Mouse (Mus musculus) layer of hippocampus, adult 9-10 months (tissue): ENCODE results near the gene Ppp1ca.
A peak's percentile ranks its signal among the peaks of the same experiment; 100 is the strongest.

Experiments
- DNase-seq: peaks from one replicate; pipeline ENCODE4 v3.0.0; 2022; ENCODE audit warnings: low spot score

Ppp1ca gene

DNA sequence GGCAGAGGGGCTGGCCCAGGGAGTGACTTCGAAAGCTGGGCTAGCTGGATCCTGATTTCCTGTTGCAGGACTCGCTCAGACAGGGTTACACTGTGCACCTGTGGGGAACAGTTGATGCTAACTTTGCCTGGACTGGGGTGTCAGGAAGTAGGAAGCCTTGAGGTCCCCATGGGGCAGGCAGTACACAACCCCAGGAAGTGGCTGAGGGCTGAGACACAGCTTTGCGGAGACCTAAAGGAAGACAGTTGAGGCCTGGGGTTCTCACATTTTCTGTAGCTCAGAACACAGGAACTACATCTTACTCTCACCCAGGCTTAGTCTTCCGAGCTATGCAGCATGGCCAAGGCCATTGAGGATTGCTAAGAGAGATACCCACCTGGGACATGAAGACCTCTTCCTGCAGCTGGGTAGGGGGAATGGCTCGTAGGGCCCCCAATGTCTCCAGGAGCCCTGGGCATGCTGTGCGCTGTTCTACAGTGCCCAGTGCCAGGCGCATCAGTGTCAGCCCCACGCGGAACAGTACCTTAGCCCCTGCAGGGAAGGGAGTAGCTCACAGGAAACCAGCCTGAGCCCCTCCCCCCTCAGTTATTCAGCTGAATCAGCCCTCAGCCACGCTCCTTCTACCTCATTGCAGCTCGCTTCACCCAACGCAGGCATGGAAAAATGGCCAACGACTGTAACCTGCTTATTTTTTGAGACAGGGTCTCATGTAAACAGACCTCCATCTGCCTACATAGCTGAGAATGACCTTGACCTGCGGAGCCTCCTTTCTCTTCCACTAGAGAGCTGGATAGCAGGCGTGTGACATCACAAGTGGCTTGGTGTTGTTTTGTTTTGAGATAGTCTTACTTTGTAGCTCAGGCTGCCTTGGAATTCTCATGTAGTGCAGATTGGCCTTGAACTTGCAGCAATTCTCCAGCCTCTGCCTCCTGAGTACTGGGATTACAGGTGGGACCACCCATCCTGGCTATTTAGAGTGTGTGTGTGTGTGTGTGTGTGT, 6.6 kb upstream of the Ppp1ca start:
- DNase-seq, result no peak

DNA sequence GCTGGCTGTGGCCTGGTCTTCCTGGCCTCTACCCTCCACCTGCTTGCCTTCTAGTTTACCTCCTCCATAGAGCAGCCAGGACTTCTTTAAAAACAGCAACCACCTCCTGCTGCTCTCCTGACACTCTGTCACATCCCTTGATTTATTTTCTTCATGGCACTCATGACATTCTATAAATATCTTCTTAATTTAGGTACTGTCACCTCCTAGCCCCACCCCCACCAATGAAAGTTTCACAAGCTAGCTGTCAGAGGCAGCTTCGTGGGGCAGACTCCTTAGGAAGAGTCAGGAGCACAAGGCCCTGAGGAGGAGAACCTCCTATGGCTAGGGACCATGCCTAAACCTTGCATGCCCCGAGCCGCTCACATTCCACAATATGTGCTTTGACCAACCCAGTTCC, 4.6 kb upstream of the Ppp1ca start:
- no peak for DNase-seq

DNA sequence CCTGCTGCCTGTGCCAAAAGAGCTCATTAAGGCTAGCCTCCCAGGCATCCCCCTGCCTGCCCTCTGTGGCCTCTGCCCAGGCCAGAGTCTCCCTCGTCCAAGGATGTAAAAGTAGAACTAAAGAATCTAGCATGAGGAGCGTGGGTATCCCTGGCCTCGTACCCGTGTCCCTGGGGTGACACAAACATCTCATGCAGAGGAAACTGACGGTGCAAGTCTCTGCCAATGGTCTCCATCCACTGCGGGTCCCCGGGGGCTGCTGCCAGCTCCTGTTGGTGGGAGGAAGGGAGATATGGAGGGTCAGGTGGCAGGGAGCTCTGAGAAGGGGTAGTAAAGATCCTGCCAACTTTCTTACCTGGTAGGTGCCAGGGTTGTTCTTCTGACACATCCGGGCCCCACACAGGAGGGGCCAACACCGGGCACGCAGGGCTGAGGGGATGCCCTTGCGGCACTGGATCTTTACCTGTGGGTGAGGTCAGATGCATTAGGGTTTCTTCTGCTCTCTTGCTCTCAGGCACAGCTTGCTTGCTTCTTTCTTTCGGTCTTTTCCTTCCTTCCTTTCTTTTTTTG, 2.7 kb upstream of the Ppp1ca start:
- no peak for DNase-seq

DNA sequence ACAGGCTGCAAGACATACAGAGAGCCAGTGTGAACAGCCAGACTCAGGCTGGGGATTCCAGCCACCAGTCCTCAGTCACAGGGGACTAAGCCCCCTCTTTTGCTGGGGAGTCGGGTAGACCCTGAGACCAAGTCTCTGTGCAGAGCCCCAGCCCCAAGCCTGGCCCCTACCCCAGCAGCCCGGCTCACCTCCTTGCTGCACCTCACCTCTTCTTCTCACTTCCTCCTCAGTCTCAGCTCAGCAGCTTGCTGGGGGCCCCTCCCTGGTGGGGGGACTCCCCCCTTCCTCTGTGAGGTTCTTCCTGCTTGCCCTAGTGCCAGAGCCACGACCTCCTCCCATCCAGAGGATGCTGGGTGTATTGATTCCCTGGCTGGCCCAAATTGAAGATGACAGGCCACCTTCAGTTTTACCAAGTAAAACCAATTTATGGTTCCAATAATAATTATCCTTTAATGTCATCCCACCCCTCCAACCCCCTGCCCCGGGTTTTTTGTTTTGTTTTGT, 982 bp upstream of the Ppp1ca start, which contains the start of gene Tbc1d10c:
Gene Tbc1d10c, minus strand, starts transcription at position 454 of the 504 bp plus-strand sequence.
- no peak for DNase-seq

DNA sequence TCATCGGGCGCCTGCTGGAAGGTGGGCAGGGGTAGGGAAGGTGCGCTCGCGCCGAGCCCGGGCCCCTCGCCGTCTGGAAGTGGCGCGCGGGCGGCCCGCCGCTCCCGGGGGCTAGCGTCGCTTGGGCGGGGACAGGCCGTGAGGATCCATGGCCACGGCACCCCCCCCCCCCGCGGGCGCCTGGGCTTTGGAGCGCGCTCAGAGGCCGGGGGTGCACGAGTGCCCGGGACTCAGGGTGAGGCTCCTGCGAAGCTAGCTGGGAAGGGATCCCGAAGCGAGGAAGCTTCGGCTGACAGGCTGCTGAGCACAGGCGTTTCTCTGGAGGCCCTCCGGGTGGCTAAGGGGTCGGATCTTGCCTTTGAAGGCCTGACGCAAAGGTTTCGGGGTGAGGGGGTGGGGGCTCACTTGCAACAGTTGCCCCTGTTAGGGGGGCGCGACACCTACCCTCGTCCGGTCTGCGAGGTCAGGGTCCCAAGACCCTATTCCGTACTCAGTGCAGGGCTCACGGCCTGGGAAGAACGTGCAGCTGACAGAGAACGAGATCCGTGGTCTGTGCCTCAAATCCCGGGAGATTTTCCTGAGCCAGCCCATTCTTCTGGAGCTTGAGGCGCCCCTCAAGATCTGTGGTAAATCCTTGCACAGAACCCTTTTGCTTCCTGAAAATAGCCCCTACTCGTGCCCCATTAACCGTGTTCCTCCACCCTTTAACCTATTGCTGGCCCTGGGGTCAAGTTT, 553 bp downstream of the Ppp1ca start:
- DNase-seq, result no peak

DNA sequence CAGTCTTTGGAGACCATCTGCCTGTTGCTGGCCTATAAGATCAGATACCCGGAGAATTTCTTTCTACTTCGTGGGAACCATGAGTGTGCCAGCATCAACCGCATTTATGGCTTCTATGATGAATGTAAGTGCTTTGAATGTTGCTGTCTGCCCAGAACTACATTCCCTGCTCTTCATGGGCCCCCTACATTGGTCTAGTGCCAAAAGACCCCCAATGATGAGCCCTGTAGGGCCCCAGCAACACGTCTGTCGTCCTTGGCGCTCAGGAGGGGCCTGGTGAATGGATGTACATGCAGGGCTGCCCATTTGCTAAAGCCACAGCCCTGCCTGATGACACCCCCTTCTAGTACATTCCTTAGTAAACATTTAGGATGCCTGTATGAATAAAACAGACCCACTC, 1.3 kb downstream of the Ppp1ca start:
- no peak for DNase-seq

DNA sequence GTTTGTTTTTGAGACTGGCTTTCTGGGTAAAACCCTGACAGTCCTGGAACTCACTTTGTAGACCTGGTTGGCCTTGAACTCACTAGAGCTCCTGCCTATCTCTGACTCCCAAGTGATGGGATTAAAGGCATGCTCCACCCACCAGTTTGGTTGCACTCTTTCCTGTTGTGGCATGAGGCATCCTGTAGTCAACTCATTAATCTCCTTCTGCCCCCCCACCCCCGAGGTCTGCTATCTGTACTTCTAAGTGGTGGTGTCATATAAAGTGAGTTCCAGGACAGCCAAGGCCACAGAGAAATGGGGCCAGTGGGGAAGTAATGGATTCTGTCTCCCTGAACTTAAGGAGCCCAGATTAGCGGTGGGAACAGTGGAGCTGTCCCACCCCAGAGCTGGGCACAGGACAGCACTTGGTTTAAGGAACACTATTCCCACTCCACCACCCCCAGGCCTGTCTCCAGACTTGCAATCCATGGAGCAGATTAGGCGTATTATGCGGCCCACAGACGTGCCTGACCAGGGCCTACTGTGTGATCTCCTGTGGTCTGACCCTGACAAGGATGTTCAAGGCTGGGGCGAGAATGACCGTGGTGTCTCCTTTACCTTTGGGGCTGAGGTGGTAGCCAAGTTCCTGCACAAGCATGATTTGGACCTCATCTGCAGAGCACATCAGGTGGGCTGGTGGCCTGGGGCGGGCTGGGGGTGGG, 2.3 kb downstream of the Ppp1ca start:
- DNase-seq, result no peak

DNA sequence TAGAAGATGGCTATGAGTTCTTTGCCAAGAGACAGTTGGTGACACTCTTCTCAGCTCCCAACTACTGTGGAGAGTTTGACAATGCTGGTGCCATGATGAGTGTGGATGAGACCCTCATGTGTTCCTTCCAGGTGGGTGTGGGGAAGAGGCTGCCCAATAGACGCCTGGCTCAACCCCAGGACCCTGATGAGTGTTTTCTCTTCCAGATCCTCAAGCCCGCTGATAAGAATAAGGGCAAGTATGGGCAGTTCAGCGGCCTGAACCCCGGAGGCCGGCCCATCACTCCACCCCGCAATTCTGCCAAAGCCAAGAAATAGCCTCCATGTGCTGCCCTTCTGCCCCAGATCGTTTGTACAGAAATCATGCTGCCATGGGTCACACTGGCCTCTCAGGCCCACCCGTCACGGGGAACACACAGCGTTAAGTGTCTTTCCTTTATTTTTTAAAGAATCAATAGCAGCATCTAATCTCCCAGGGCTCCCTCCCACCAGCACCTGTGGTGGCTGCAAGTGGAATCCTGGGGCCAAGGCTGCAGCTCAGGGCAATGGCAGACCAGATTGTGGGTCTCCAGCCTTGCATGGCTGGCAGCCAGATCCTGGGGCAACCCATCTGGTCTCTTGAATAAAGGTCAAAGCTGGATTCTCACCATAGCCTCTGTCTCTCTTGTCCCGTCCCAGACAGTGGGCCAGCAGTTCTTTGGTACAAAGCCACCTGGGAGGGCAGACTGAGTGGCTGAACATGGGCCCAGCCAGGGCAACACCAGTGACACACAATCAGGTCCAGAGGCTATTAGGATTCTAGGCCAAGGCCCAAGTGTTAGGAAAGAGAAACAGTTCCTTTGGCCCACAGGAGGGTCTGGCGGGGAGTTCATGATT, 3.1 kb downstream of the Ppp1ca start:
- no peak for DNase-seq

DNA sequence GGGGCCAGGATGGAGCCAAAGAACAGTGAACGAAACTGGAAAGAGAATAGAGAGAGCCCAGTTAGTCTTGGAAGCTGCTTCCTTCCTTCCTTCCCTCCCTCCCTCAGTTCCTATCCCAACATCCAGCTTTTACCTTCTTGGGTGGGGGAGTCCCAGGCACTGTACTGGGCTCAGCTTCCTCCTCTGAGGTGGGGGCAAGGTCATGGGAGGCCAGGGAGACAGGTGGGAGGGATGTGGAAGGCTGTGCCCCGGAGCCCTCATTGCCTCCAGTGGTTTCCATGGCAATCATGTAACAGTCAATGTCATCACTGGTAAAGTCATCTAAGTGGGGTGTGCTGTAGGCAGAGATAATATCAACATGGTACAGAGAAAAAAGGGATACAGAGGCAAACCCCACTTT, 4.2 kb downstream of the Ppp1ca start:
- no peak for DNase-seq

DNA sequence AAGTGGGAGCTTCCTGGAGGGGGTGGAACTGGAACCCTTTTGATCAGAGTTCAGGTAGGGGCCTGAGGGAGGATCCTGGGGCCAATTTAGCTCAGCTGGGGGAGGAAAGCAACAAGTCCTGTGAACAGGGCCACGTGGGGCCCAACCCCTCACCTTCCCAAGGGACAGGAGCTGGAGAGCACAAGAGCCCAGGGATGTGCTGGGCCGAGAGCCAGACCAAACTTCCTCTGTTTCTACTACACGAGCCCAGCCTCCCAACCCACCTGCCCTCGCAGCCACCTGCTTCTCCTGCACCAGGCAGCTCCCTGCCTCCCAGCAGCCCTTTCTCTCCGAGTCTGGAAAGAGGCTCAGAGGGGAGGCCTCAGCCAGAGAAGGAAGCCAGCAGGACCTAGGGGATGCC, 4.7 kb downstream of the Ppp1ca start:
- no peak for DNase-seq

DNA sequence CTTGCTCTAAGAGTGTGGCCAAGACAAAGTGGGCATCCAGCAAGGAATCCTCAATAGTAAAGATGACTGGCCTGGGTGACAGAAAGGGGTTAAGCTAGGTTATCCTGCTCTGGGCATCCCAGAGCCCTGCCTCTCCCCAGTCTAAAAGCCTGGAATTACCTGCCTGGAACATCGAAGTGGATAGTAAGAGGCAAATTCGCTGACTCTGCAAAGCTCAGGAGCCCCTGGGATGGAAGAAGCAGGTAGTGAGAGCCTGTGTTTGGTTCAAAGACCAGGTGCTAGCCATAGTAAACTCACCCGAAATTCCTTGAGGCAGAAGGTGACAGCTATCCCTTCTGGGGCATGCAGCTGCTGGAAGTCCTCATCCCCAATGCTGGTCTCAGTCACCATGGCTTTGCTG, 5.3 kb downstream of the Ppp1ca start:
- DNase-seq, result no peak

DNA sequence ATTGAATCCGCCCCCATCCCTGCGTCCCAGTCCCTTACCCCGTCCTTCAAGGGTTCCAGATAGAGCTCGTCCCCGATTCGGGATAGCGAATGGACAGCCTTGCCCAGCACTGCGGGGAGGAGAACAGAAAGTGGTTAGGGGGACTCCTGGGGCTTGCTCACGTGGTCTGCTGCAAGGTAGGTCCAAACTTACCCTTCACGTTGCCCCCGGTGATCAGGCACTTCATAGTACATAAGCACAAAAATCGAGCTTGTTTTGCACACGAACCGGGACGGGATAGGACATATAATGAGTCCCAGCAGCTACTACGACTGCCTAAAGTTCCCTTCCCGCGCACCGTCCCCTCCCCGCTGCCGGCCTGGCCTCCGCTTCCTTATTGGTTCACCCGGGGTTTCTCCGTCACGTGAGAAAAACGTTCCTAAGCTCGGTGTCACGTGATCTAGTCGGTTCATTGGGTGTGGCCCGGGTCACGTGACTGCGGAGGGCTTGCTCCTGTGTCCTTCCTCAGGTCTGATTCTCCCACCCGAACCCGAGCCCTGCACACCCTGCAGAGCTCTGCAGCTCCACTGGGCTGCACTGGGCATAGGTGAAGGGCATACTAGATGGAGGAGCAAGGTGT, 9.5 kb downstream of the Ppp1ca start, which contains the start of gene Rad9a:
Gene Rad9a, minus strand, starts transcription at position 372 of the 619 bp plus-strand sequence.
- peak; percentile 94 for DNase-seq

DNA sequence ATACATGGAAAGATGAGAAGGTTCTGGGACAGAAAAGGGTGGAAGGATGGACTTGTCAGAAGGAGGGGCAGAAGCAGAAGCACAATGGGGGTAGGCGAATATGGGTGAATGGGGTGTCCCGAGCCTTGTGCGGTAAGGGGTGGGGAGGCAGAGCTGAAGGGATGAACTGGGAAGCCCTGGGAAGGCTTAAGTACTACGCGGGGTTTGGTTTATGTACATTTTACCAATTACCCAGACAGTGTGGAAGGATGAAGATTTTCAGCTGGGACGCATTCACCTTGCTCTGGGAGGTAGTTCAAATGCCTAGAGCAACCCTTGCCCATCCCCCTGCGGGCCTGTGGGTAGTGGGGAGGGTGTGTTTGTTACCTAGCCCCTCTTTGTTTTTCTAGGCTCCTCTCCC, 10.3 kb downstream of the Ppp1ca start:
- DNase-seq, result no peak

DNA sequence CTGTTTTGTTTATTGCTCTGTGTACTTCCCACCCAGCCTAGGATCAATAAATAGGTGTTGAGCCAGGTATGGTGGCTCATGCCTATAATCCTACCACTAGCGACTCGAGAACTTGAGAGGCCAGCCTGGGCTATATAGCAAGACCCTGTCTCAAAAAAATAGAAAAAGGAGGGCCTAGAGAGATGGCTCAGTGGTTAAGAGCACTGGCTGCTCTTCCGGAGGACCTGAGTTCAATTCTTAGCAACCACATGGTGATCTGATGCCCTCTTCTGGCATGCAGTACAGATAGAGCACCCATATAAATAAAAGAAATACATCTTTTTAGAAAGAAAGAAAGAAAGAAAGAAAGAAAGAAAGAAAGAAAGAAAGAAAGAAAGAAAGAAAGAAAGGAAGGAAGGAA, 11.3 kb downstream of the Ppp1ca start:
- DNase-seq, result no peak

DNA sequence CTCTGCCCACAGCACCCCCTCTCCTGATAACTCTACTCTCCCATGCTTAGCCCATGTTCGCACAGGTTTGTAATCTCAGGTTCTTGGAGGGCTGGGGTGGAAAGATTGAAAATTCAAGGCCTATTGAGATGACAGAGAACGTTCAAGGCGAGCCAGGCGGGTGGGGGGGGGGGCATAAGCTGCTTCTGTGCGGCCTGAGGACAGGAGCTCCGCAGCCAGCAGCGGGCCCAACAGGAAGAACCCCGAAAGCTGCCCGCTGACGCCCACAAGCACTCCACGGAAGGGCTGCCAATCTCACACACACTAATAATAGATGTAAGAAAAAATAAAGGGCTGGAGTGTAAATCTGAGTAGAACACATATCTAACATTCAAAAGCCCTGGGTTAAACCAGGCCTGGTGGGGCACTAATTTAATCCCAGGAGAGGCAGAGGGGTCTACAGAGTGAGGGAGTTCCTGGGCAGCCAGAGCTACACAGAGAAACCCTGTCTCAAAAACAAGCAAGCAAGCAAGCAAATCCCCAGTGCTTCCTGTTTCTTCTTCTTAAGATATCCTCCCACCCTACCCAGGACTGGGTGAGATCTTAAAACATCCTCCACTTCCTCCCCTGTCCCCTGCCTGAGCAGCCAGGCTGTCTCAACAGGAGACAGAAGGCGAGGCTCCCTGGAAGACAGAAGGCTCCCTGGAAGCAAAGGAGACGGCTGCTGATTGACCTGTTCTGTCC, 11.9 kb downstream of the Ppp1ca start:
- DNase-seq, result no peak

DNA sequence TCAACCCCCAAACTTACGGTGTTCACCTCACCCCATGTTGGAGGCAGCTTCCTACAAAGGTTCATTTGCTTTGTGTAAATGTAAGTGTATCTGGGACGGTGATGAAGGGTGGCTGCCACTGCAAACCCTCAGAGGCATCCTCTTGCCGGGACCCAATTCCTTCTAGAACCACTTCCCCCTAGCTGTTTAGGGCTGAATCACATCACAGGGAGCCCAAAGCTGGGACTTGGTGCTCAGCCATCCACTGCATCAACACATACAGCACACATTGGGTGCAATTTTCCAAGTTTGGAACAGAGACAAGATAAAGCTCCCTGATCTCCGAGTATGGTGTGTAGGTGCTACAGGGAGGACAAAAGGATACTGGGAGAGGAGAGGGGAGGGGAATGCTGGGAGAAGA, 13.0 kb downstream of the Ppp1ca start:
- no peak for DNase-seq

DNA sequence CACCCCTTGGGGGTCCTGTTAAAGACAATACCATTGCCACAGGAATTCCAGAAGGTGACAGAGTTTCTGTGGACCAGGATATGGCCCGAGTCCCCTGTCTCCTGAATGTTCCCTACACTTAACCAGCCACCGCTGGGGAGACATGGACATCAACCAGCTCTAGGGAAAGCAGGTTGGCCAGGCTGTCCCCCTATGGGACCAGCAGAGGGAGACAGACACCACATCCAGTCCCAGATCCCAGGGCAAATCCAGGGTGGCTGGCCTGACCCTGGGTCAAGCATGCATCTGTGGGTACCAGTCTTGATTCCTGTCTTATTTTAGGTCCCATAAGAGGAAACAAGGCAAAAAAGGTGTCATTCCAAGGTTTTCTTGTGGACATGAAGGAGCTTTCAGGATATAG, 15.1 kb downstream of the Ppp1ca start:
- no peak for DNase-seq

DNA sequence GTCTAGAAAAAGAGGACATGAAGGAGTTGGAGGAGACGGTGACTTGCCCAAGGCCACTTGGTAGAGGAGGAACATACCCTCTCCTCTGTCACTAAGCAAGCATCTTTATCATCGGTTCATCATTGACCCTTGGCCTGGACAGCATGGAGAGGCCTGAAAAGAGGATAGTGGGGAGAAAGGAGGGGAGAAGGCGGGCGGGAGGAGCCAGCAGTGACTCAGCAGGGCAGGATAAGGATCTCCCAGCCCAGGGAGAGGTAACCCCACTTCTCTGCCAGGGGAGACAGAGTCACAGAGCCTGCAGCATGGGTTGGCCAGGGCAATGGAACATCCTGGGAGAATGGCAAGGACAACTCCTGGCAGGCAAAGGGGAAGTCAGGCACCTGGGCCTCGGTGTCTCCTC, 16.7 kb downstream of the Ppp1ca start:
- DNase-seq, result no peak

DNA sequence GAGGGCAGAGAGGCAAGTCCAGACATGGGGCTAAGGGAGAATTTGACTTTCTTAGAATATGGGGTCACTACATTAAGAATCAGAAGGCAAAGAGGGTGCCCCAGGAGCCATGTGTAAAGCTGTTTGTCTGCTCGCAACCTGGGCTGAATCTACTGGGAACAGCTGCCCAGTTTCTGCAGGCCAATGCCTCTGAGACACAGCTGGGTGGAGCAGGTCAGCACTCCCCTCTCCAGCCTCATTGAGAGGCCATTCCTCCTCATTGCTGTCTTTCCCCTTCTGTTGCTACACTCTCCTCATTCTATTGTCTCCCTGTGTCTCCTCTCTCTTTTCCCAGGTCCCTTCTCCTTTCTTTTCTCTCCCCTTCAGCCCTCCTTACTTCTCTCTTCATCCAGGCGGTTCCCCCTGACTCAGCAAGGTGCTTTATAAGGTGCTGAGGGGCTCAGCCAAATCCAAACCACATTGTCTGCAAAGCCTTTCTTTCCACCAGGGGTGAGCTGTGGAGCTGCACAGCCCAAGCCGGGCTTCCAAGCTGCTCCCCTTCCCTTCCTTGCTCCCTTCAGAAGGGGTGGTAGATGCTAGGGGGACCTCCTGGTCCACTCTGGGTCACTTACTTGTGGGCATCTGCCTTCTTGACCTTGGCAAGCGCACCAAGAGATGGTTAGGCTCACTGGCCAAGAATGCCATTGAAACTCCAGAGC, 20.2 kb downstream of the Ppp1ca start:
- DNase-seq, result no peak
